Mouse (Mus musculus): ENCODE results near the gene Alox12b. TPM values are rescaled to one million over a fixed set of nuclear protein-coding genes. Genes with fewer than 3 reads are reported as not detected.

Gene Alox12b
- polyA plus RNA-seq (2014; fragmentation: Illumina TruSeq; extraction: RNeasy Lipid Tissue Mini Kit (QIAGEN cat#74804); ENCODE audit: low read depth, low replicate concordance), result not detected

GRCm38 (mm10) chr11:69156800-69157199, at the start of gene Alox12b:
Gene Alox12b, plus strand, starts transcription at chr11:69156989.

GRCm38 (mm10) chr11:69120221-69121000, 36.4 kb upstream of the Alox12b start, which contains the start of gene Hes7:
Gene Hes7, plus strand, starts transcription at chr11:69120404.

GRCm38 (mm10) chr11:69122336-69122951, 34.3 kb upstream of the Alox12b start, which contains the start of gene 9130213A22Rik:
Gene 9130213A22Rik, minus strand, starts transcription at chr11:69122589.

GRCm38 (mm10) chr11:69125852-69125918, 31.1 kb upstream of the Alox12b start, which contains the start of gene Aloxe3:
Gene Aloxe3, plus strand, starts transcription at chr11:69125896.

GRCm38 (mm10) chr11:69197743-69198142, 41.0 kb downstream of the Alox12b start, which contains the start of gene Alox8:
Gene Alox8, minus strand, starts transcription at chr11:69197843.

Other genes with a start within 250 kb of the Alox12b start
- gene Odf4, start 229.9 kb upstream of the Alox12b start, polyA plus RNA-seq (2014; fragmentation: Illumina TruSeq; extraction: RNeasy Lipid Tissue Mini Kit (QIAGEN cat#74804); ENCODE audit: low read depth, low replicate concordance), result not detected
- 2.5 TPM for gene Arhgef15, start 199.5 kb upstream of the Alox12b start, polyA plus RNA-seq (2014; fragmentation: Illumina TruSeq; extraction: RNeasy Lipid Tissue Mini Kit (QIAGEN cat#74804); ENCODE audit: low read depth, low replicate concordance)
- 1.6 TPM for gene Slc25a35, start 188.9 kb upstream of the Alox12b start, polyA plus RNA-seq (2014; fragmentation: Illumina TruSeq; extraction: RNeasy Lipid Tissue Mini Kit (QIAGEN cat#74804); ENCODE audit: low read depth, low replicate concordance)
- 1.5 TPM for gene Rangrf, start 181.8 kb upstream of the Alox12b start, polyA plus RNA-seq (2014; fragmentation: Illumina TruSeq; extraction: RNeasy Lipid Tissue Mini Kit (QIAGEN cat#74804); ENCODE audit: low read depth, low replicate concordance)
- 2.6 TPM for gene Pfas, start 148.5 kb upstream of the Alox12b start, polyA plus RNA-seq (2014; fragmentation: Illumina TruSeq; extraction: RNeasy Lipid Tissue Mini Kit (QIAGEN cat#74804); ENCODE audit: low read depth, low replicate concordance)
- 1.1 TPM for gene Ctc1, start 141.1 kb upstream of the Alox12b start, polyA plus RNA-seq (2014; fragmentation: Illumina TruSeq; extraction: RNeasy Lipid Tissue Mini Kit (QIAGEN cat#74804); ENCODE audit: low read depth, low replicate concordance)
- not detected for gene Aurkb, start 111.3 kb upstream of the Alox12b start, polyA plus RNA-seq (2014; fragmentation: Illumina TruSeq; extraction: RNeasy Lipid Tissue Mini Kit (QIAGEN cat#74804); ENCODE audit: low read depth, low replicate concordance)
- gene Borcs6, start 97.3 kb upstream of the Alox12b start, polyA plus RNA-seq (2014; fragmentation: Illumina TruSeq; extraction: RNeasy Lipid Tissue Mini Kit (QIAGEN cat#74804); ENCODE audit: low read depth, low replicate concordance), result 1.4 TPM
- gene Tmem107, start 86.2 kb upstream of the Alox12b start, polyA plus RNA-seq (2014; fragmentation: Illumina TruSeq; extraction: RNeasy Lipid Tissue Mini Kit (QIAGEN cat#74804); ENCODE audit: low read depth, low replicate concordance), result 0.61 TPM
- gene Vamp2, start 68.5 kb upstream of the Alox12b start, polyA plus RNA-seq (2014; fragmentation: Illumina TruSeq; extraction: RNeasy Lipid Tissue Mini Kit (QIAGEN cat#74804); ENCODE audit: low read depth, low replicate concordance), result 23.6 TPM
- 0.16 TPM for gene Per1, start 61.8 kb upstream of the Alox12b start, polyA plus RNA-seq (2014; fragmentation: Illumina TruSeq; extraction: RNeasy Lipid Tissue Mini Kit (QIAGEN cat#74804); ENCODE audit: low read depth, low replicate concordance)
- gene Hes7, start 36.6 kb upstream of the Alox12b start, polyA plus RNA-seq (2014; fragmentation: Illumina TruSeq; extraction: RNeasy Lipid Tissue Mini Kit (QIAGEN cat#74804); ENCODE audit: low read depth, low replicate concordance), result not detected
- gene 9130213A22Rik, start 34.4 kb upstream of the Alox12b start, polyA plus RNA-seq (2014; fragmentation: Illumina TruSeq; extraction: RNeasy Lipid Tissue Mini Kit (QIAGEN cat#74804); ENCODE audit: low read depth, low replicate concordance), result not detected
- not detected for gene Aloxe3, start 31.1 kb upstream of the Alox12b start, polyA plus RNA-seq (2014; fragmentation: Illumina TruSeq; extraction: RNeasy Lipid Tissue Mini Kit (QIAGEN cat#74804); ENCODE audit: low read depth, low replicate concordance)
- not detected for gene Alox8, start 40.9 kb downstream of the Alox12b start, polyA plus RNA-seq (2014; fragmentation: Illumina TruSeq; extraction: RNeasy Lipid Tissue Mini Kit (QIAGEN cat#74804); ENCODE audit: low read depth, low replicate concordance)
- gene Gucy2e, start 80.0 kb downstream of the Alox12b start, polyA plus RNA-seq (2014; fragmentation: Illumina TruSeq; extraction: RNeasy Lipid Tissue Mini Kit (QIAGEN cat#74804); ENCODE audit: low read depth, low replicate concordance), result not detected
- gene Cntrob, start 166.8 kb downstream of the Alox12b start, polyA plus RNA-seq (2014; fragmentation: Illumina TruSeq; extraction: RNeasy Lipid Tissue Mini Kit (QIAGEN cat#74804); ENCODE audit: low read depth, low replicate concordance), result 4.0 TPM
- 52.4 TPM for gene Trappc1, start 167.0 kb downstream of the Alox12b start, polyA plus RNA-seq (2014; fragmentation: Illumina TruSeq; extraction: RNeasy Lipid Tissue Mini Kit (QIAGEN cat#74804); ENCODE audit: low read depth, low replicate concordance)
- gene Kcnab3, start 169.3 kb downstream of the Alox12b start, polyA plus RNA-seq (2014; fragmentation: Illumina TruSeq; extraction: RNeasy Lipid Tissue Mini Kit (QIAGEN cat#74804); ENCODE audit: low read depth, low replicate concordance), result not detected
- gene Rnf227, start 183.5 kb downstream of the Alox12b start, polyA plus RNA-seq (2014; fragmentation: Illumina TruSeq; extraction: RNeasy Lipid Tissue Mini Kit (QIAGEN cat#74804); ENCODE audit: low read depth, low replicate concordance), result 0.79 TPM
- 19.3 TPM for gene Chd3, start 212.4 kb downstream of the Alox12b start, polyA plus RNA-seq (2014; fragmentation: Illumina TruSeq; extraction: RNeasy Lipid Tissue Mini Kit (QIAGEN cat#74804); ENCODE audit: low read depth, low replicate concordance)
- 5.9 TPM for gene Naa38, start 238.5 kb downstream of the Alox12b start, polyA plus RNA-seq (2014; fragmentation: Illumina TruSeq; extraction: RNeasy Lipid Tissue Mini Kit (QIAGEN cat#74804); ENCODE audit: low read depth, low replicate concordance)
- gene Cyb5d1, start 238.6 kb downstream of the Alox12b start, polyA plus RNA-seq (2014; fragmentation: Illumina TruSeq; extraction: RNeasy Lipid Tissue Mini Kit (QIAGEN cat#74804); ENCODE audit: low read depth, low replicate concordance), result 31.9 TPM
- not detected for gene Tmem88, start 241.2 kb downstream of the Alox12b start, polyA plus RNA-seq (2014; fragmentation: Illumina TruSeq; extraction: RNeasy Lipid Tissue Mini Kit (QIAGEN cat#74804); ENCODE audit: low read depth, low replicate concordance)

Measured in liver, adult 10 weeks (tissue).